Mouse (Mus musculus) gastrocnemius, adult 18-20 months (tissue): ENCODE results near the gene Psmd13. TPM values are rescaled to one million over a fixed set of nuclear protein-coding genes. Genes with fewer than 3 reads are reported as not detected.
"Not testable (repeated sequence)": the region's sequence is repeated elsewhere in the genome, so short reads cannot be mapped to it uniquely, and the experiment has no call there.

ENCODE experiments used
- DNase-seq: peaks from one replicate; pipeline ENCODE4 v3.0.0; 2021; ENCODE audit warnings: low spot score
- total RNA-seq, 2 experiments: library from RNA; stranded (reverse); gene quantifications; 2 replicates each; pipeline ENCODE4 v1.2.3; 2021

Psmd13 gene
- total RNA-seq, 2 experiments from 2014 or later: 83.0 to 87.8 TPM

DNA sequence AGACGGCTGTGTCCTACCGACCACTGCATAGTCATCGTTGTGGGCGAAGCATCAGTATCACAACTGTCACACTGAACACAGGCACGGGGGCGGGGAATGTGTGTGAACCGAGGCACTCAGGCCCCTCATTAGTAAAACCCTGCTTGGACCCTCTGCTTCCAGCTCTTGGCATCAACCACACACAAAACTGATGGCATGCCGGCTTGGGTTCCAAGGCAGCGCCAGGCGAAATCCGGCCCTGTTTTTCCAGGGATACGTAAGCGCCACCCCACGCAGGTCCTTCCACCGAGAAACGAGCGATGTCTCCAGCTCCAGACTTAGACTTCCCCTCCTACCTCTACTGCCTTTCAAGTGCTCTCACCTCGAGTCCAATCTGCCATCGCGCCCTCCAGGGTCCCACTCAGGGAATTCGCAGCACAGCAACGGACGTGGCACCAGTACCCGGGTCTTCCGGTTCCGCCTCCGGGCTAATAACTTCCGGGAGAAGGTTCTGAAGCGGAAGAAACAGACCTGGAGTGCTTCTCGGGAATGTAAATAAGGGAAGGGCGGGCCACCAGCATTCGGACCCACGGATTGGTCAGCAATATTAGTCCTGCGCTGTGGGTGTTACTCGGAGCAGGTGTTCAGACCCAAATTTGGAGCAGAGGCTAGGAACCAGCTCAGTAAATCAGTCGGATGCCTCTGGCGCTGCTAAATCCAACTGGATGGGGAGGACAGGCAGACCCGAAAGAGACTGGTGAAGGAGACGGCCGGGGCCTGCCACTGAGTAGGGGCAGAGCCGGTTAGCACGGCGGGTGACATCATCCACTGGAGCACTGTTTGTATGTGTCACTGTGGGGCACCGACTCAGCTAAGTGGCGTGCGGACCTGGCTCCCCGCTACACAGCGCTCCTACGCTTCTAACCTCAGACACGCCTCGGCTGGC lies 25.6 kb upstream of the Psmd13 start, which contains the start of gene Gm45785:
Gene Gm45785, minus strand, starts transcription at position 472 of the 925 bp plus-strand sequence.
- DNase-seq: peak; percentile 91

DNA sequence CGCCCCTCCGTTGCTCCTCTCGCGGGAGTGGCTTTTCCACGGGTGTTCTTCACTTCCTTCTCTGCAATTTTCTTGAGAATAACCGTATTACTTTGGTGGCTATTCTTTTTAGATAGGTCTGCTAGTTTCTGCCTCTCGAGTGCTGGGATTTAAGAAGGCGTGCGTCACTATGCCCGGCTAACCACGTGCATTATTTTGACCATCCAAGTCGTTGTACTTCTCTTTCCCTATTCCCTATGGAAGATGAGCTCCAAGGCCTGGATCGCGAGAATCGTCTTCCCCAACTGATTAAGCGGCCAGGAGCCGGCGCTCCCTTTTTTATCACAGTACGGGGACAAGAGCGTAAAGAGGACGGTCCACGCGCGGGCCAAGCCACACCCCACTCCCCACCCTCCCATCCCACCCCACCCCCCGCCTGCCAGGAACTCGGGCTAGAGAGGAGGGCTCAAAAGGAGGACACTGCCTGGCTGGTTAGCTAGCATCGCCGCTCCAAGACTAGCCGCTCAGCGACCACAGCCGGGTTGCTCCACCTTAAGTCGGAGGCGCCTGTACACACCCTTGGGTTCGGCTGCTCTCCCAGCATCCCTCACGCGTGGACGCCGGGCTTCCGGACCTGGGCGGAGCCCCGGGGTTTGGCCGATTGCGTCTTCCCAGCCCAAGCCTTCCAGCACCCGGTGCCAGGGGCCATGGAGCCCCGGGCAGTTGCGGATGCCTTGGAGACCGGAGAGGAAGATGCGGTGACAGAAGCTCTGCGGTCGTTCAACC lies 24.8 kb upstream of the Psmd13 start, which contains the start of gene Ric8a:
Gene Ric8a, plus strand, starts transcription at position 173 of the 765 bp plus-strand sequence.
- peak; percentile 92 for DNase-seq

DNA sequence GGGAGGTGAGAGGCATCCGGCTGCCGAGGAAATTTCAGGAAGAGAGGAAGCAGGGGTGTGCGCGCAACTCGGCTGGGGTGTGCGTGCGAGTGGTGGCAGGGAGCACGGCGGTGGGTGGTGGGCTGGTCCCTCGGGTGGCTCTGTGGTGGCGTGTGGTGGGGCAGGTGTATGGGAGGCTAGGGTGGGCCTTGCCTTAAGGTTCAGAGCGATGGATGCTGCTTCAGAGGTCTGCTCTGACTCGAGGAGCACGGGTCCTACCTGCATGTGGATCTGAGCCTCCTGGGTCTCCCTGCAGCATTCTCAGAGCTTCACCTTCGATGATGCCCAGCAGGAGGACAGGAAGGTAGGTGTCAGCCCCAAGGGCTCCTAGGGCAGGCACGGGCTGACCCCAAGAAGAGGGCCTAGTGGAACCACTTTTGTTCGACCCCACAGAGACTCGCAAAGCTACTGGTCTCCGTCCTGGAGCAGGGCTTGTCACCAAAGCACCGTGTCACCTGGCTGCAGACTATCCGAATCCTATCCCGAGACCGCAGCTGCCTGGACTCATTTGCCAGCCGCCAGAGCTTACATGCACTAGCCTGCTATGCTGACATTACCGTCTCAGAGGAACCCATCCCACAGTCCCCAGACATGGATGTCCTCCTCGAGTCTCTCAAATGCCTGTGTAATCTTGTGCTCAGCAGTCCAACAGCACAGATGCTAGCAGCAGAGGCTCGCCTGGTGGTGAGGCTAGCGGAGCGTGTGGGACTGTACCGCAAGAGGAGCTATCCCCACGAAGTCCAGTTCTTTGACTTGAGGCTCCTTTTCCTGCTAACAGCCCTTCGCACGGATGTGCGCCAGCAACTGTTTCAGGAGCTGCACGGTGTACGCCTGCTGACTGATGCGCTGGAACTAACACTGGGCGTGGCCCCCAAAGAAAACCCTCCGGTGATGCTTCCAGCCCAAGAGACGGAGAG lies 23.9 kb upstream of the Psmd13 start, which contains the start of gene Bet1l:
Gene Bet1l, minus strand, starts transcription at position 28 of the 956 bp plus-strand sequence.
- no peak for DNase-seq

DNA sequence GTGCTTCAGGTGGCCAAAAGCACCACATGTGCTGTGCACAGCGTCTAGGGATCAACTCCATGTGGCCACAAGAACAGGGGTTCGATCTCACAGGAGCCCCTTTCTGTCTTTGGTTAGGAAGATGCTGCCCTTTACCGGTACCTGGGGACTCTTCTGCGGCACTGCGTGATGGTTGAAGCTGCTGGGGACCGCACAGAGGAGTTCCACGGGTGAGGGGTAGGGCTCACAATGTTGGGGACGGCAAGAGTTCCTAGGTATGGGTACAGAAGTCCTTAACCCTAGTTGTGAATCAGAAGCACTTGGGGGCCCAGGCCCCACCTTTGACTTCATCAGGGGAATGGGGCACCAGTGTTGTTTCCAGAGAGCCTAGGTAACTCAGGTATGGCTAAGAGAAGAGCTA lies 23.0 kb upstream of the Psmd13 start:
- DNase-seq: no peak

DNA sequence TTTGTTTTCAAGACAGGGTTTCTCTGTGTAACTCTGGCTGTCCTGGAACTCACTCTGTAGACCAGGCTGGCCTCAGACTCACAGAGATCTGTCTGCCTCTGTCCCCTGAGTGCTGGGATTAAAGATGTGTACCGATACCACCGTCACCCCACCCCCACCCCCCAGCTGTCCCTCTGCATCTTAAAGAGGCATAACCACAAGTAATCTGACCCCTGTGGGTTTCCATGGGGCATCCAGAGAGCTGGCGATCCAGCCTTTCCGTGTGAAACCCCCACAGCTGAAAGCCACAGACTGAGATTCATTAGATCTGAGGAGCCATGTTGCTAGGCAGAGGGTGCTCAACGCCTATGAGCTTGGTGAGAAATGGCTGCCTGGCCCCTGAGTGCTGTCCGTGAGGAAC lies 21.8 kb upstream of the Psmd13 start:
- no peak for DNase-seq

DNA sequence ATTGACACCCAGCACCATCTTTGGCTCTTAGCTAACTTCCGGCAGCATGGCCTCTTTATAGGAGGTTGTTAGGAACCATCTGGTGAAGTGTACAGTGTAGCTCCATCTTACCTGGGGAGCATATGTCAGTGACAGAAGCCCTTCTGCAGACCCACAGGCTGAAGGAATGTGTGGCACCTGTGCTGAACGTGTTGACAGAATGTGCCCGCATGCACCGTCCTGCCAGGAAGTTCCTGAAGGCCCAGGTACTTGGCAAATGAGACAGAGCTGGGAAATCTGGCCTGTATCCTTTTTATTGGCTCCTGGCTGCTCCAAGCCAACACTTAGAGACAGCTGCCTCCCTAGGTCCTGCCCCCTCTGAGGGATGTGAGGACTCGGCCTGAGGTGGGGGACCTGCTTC lies 21.0 kb upstream of the Psmd13 start:
- no peak for DNase-seq

DNA sequence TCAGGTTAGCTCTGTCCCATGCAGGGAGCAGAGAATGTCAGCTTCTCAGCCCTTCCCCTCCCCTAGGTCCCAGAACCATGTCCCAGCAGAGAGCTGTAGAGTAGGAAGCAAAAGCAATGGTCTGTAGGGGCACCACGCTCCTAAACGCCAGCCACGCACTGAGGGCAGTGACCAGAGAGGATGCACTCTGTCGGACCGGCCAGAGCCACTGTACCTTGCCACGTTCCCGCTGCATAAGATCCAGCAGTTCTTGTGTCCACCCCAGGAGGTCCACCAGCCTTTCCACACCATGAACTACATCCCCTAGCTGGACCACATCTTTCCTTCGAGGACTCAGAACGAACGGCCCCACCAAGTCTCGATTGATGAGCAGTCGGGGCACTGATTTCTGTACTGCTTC lies 17.0 kb upstream of the Psmd13 start:
- DNase-seq: no peak

DNA sequence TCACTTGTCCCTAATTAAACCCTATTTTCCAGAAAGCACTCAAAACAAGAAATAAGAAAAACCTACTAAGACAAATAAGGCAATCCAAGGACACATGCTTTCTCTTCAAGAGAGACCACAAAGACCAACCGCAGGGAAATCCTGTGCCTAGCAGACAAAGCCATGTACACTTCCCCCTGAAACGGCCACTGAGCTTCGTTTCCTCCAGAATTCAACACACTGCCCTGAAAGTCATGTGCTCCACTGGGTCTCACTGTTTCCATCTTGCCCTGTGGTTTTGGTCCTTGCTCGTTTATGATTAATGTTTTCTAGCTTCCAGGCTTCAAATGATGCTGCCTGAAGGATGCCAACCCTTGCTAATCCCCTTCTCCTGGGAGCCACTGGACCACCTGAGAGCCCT lies 7.5 kb upstream of the Psmd13 start:
- DNase-seq: no peak

DNA sequence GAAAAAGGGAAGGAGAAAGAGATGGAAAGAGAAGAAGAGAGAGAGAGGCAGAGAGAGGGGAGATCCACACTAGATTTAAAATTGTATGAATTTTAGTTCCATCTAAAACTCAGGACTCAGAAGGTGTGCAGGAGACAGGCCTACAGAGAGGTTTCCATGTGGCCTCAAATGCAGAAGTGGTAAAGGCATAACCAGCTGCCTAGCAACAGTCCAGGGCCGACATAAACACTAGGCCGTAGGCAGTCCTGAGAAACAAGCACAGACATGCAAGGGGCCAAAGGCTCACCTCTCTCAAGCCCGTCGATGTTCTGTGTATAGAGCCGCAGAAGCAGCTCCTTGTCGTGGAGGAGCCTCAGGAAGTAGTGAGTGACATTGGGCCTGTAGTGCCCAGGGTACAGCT lies 4.4 kb upstream of the Psmd13 start:
- no peak for DNase-seq

DNA sequence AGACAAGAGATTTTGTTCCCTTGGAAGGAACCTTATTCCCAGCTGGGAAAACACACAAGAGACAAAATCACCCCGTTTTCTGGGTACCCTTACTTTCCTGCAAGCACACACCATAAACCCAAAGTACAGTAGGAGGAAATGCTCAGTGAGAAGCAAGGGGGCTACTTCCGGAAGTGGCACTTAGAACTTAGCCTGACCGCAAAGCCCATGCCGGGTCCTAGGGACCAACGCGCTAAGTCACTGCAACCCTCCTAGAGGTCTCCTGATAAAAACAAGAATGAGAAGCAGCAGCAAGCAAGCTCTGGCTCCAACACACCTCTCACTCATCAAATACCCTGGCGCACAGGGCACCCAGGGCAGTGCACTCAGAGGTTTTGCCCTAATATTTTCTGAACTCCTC lies 2.4 kb upstream of the Psmd13 start:
- DNase-seq: no peak

DNA sequence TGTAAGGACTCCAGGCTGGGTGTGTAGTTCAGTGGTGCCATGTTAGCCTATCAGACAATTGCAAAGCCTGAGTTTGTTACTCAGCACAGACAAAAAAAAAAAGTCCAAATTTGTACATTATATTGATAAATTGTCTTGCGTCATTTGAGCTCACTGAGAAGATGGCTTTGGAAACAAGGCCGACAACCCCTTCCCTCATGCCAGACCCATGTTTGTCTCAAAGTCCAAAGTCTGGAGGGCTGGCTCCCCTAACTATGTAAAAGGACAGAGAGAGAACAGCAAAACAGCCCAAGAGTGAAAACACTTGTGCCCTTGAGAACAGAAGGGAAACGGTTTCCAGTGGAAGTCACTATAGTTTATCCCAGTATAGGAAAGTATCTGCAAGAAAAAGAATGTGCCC lies 1.3 kb upstream of the Psmd13 start:
- no peak for DNase-seq

DNA sequence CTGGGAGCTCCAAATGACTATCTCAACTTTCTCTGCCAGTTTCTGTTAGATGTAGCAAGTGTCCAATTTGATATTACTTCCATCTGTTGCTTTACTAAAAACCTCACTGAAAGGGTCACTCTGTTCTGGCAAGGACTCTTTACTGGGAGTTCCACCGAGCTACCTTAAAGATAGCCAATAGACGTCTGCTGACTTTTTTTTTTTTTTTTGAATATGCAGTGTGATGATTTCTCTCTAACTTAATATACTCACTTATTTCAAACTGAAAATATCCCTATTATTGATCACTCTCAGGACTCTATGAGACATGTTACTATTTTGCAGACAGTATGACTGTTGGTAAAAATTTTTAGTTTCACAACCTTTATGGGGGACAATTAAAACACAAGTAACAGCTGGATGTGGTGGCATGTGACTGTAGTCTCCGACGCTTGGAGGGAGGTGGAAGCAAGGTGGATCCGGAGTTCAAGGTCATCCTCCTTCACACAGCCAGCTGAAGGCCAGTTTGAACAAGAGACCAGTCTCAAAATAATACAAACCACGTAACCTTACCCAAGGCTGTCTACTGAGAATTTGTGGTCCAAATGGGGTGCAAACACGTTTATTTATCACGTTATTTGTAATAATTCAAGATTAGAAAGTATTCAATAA lies 778 bp upstream of the Psmd13 start:
- no peak for DNase-seq

DNA sequence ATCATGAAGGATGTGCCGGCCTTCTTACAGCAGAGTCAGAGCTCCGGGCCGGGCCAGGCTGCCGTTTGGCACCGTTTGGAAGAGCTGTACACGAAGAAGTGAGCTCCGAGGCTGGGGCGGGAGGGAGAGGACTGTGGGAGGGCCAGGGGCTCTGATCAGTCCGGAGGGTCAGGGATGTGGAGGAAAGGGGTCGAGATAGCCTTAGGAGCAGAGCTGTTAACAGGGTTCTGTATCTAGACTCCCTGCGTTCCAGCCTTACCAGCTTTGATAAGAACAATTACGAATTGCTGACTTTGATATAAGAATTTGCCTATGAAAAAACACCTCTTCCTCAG lies 668 bp downstream of the Psmd13 start:
- DNase-seq: no peak

DNA sequence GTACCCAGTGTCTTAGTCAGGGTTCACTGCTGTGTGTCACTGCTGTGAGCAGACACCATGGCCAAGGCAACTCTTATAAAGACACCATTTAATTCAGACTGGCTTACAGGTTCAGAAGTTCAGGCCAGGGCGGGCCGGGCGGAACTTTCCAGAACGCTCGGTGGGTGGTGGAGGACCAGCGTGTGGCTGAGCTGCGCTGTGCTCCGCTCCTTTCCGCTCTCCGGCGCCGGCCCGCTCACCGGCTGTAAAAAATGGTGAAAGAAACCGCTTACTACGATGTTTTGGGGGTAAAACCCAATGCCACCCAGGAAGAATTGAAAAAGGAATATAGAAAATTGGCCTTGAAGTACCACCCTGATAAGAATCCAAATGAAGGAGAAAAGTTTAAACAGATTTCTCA lies 8.9 kb downstream of the Psmd13 start:
- DNase-seq: not testable (repeated sequence)

DNA sequence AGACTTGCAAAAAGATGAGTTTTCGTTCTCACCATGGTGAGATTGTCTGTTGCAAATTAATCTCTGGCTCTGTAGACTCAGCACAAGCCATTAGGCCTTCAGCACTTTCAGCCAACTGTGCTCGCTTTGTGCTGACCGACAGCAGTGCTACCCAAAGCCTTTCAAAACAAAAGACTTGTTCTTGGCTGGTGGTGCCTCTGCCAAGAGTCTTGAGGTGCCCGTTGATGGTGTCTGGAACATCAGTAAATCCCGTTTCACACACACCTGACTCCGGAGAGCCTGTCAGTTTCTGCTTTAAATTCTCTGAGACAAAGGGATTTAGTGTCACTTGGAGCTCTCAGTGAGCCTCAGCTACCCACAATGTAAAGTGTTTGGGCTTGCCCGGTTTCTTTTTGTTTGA lies 12.3 kb downstream of the Psmd13 start:
- no peak for DNase-seq

DNA sequence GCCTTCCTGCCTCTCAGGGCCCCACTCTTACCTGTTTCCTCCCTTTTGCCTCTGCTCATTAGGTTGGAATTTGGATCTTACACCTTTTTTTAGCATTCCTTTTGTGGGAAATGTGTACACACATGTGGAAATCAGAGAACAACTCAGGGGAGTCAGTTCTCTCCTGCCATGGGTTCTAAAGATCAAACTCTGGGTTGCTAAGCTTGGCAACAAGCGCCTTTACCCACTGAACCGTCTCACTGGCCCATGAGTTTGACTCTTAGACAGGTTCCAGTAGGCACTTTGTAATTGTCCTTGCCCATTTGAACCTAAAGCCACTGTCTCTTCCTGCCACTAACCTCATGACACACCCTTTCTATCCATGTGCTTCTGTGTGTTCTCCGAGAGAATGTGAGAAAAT lies 12.8 kb downstream of the Psmd13 start:
- no peak for DNase-seq

DNA sequence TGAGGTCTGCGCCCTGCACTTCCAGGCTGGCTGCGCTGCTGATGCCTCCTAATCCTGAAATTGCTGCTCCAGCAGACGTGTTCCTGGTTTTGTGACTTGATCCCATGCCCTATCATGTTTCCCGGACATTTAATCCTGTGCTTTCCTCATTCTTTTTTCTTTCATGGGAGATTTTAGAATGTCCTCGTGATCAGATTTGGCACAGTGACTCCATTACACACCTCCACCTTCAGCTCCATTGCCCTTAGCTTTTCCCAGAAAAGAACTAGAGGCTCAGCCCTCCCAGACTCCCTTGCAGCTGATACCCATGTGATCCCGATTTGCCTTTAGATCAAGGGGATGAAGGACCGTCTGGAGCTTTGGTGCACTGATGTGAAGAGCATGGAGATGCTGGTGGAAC lies 16.1 kb downstream of the Psmd13 start:
- DNase-seq: peak; percentile 7

DNA sequence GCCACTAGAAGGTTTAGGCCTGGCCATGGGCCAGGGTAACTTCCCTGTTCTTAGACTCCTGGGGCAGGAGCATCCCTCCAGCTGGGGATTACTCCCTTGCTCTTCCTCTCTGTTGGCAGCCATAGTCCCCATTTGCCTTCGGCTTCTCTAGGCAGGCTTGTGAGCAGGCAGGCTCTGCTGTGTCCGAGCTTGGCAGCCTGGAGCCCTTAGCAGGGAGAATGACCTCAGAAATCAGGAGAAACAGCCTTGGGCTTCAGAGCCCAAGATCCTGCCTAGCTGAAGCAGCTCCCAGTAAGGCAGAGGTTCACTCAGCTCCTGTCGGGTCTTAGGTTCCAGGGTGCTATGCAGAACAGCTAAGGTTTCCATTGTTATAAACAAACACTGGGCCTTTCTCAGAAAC lies 17.4 kb downstream of the Psmd13 start:
- DNase-seq: peak; percentile 15

DNA sequence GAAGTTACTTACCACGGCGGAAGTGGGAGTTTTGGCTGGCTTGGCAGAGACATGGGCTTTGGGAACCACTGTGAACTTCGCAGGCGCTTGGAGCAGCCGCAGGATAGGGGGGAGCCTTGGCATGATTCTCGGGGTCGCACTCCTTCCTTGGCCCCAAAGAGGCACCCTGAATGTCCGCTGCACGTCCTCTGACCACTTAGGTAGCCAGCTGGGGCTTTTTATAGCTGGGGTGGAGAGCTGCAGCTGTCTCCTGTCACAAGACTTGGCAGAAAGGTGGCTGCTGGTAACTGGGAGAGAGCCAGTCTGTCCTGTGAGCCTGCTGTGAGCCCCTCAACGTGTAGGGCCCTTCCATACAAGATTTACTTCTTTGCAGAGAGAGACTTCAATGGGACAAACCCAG lies 18.5 kb downstream of the Psmd13 start, which contains the start of gene Cox8b:
Gene Cox8b, minus strand, starts transcription at position 227 of the 400 bp plus-strand sequence.
- DNase-seq: peak; percentile 80

DNA sequence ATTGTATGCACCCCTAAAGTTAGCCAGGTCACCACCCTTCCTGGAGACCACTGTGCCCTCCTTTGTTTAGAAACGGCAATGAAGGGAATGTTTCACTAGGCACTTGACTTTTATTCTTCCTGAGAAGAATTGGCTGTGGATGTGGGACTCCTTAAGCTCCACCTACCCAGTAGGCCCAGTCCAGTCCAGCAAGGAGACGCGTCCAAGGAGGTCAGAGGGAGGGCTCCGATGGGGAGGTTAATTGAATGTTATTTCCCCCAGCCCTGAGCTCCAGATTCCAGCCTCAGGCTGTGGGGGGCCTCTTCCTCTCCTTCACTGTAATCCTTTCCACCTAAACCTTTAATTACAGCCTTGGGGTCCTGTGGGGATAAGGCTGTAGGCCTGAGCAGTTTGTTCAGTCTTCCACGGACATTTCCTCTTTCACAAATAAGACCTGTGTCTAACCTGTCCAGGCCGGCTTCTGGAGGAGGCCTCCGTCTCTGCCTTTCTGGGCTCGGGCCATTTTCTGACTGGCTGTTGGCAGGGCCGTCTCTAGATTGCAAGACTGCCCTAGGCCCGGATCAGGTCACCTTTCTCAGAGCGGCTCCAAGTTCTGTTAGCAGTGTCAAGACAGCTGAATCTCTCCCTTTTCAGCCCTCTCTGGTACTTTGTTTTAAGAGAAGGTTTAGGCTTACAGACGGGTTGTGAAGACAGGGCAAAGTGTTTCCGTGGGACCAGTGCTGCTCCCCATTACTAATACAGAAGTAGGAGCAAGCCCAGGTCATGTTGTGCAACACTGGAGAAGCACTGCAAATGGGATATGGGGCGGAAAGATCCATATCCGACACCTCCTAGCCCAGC lies 20.5 kb downstream of the Psmd13 start:
- DNase-seq: peak; percentile 80
